Mouse (Mus musculus): ENCODE measurements at regions not wholly inside any gene's neighbourhood (a gene's known extent, or its start where the extent isn't known, plus 50 kb on each side); places are given as distances from the start of the nearest gene placed in this dataset.

GRCm38 (mm10) chr2:83258613-83259012, 315.2 kb downstream of the Fsip2 start:
- no peaks in the 10 kb centered on the region for H3K36me3 ChIP-seq (replicated peaks in 1 of 2; ENCODE audit: control insufficient read depth in 1 of 2, insufficient read depth in 1 of 2, low read length in 1 of 2)
- in situ Hi-C loops (cut with MboI; ENCODE audit: low pct_ligation_motif_present, low pct_unique_long_range_greater_than_20kb, low sequenced_read_pairs) (no loop called here), dilution Hi-C loops (cut with MboI; ENCODE audit: extremely low pct_ligation_motif_present, extremely low pct_unique_long_range_greater_than_20kb, low sequenced_read_pairs) (no loop called here)
- TF ChIP-seq SMC3 (IDR thresholded peaks at IDR 0.05; ENCODE audit: low read depth, low read length) (no peak), KAT2A (IDR thresholded peaks at IDR 0.05; ENCODE audit: insufficient replicate concordance, low read length) (no peak), POLR2A (IDR thresholded peaks at IDR 0.05; ENCODE audit: low read depth, low read length) (no peak), TCF12 (IDR thresholded peaks at IDR 0.05; ENCODE audit: low read depth, low read length) (no peak), ELF1 (IDR thresholded peaks at IDR 0.05; ENCODE audit: low read depth, low read length) (no peak), JUN (IDR thresholded peaks at IDR 0.05; ENCODE audit: insufficient read depth, low read depth, low read length) (no peak), GABPA (IDR thresholded peaks at IDR 0.05; ENCODE audit: insufficient replicate concordance, low read depth, low read length) (no peak), USF2 (conservative IDR thresholded peaks at IDR 0.05; ENCODE audit: low read depth, low read length) (no peak), MAZ (IDR thresholded peaks at IDR 0.05; ENCODE audit: low read depth, low read length) (no peak), CHD2 (IDR thresholded peaks at IDR 0.05; ENCODE audit: low read length) (no peak)
- H3K9me3 ChIP-seq (replicated peaks; ENCODE audit: low read length), result no peaks in the 10 kb centered on the region
- no peak overlapping the region for H3K4me2 ChIP-seq (ENCODE audit: insufficient read depth, low read depth, poor library complexity, severe bottlenecking)
- no peaks in the 10 kb centered on the region for H3K79me2 ChIP-seq (replicated peaks; ENCODE audit: control insufficient read depth, extremely low read depth, insufficient read depth, poor library complexity, severe bottlenecking)
- no peak overlapping the region for H3K27ac ChIP-seq (ENCODE audit: insufficient read depth, low read depth)
- H3K9ac ChIP-seq (ENCODE audit: insufficient read depth, low read depth), result no peak overlapping the region
- no peaks in the 10 kb centered on the region for H3K4me1 ChIP-seq (ENCODE audit: control insufficient read depth in 1 of 2, insufficient read depth in 2 of 2)
- no peak for DNase-seq (ENCODE audit: extremely low read depth)
- H3K4me3 ChIP-seq (replicated peaks in 1 of 3; ENCODE audit: low read depth in 2 of 3, low read length in 2 of 3, poor library complexity in 1 of 3), result no peak overlapping the region
- H3K27me3 ChIP-seq (replicated peaks), result no peaks in the 10 kb centered on the region

DNA sequence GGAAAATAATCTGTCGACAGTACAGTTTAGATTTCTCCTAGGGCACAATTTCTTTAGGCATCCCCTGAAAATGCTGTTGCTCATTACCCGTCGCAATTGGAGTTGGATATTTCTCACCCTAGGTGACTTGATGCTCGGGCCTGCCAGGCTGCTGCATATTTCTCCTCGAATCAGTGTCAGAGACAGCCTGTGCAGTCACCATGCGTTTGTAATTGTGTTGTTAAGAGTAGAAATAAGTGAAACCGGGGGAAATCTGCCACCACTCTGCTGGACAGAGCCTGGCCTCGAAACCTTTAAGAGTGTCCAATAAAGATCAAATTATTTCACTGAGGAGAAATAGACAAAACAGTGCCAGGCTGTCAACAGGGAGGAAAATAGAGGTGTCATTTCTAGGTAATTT, 340.7 kb upstream of the Zc3h15 start:
- no peaks in the 10 kb centered on the region for H3K27me3 ChIP-seq (replicated peaks)
- dilution Hi-C loops (cut with MboI; ENCODE audit: extremely low pct_ligation_motif_present, extremely low pct_unique_long_range_greater_than_20kb, low sequenced_read_pairs), result no loop called here

More for the DNA sequence above, 340.7 kb upstream of the Zc3h15 start:
- H3K79me2 ChIP-seq (replicated peaks; ENCODE audit: control insufficient read depth, extremely low read depth, insufficient read depth, poor library complexity, severe bottlenecking), result no peaks in the 10 kb centered on the region
- H3K9me3 ChIP-seq (replicated peaks; ENCODE audit: low read length), result no peaks in the 10 kb centered on the region
- H3K4me1 ChIP-seq (ENCODE audit: control insufficient read depth in 1 of 2, insufficient read depth in 2 of 2), result no peaks in the 10 kb centered on the region
- no peak overlapping the region for H3K9ac ChIP-seq (ENCODE audit: insufficient read depth, low read depth)
- in situ Hi-C loops (cut with MboI; ENCODE audit: low pct_ligation_motif_present, low pct_unique_long_range_greater_than_20kb, low sequenced_read_pairs), result no loop called here
- no peak for DNase-seq (ENCODE audit: extremely low read depth)
- H3K27ac ChIP-seq (ENCODE audit: insufficient read depth, low read depth), result no peak overlapping the region
- no peaks in the 10 kb centered on the region for H3K36me3 ChIP-seq (replicated peaks in 1 of 2; ENCODE audit: control insufficient read depth in 1 of 2, insufficient read depth in 1 of 2, low read length in 1 of 2)
- no peak for TF ChIP-seq RCOR1 (conservative IDR thresholded peaks at IDR 0.05; ENCODE audit: low read depth, low read length)
- no peak for TF ChIP-seq KAT2A (IDR thresholded peaks at IDR 0.05; ENCODE audit: insufficient replicate concordance, low read length)
- no peak for TF ChIP-seq PAX5 (IDR thresholded peaks at IDR 0.05; ENCODE audit: low read length)
- TF ChIP-seq POLR2AphosphoS2 (IDR thresholded peaks at IDR 0.05; ENCODE audit: low read depth, low read length), result no peak
- TF ChIP-seq MAX (IDR thresholded peaks at IDR 0.05; ENCODE audit: low read length), result no peak
- TF ChIP-seq ELF1 (IDR thresholded peaks at IDR 0.05; ENCODE audit: low read depth, low read length), result no peak
- no peak for TF ChIP-seq ETS1 (conservative IDR thresholded peaks at IDR 0.05; ENCODE audit: low read depth, low read length)
- no peak for TF ChIP-seq MEF2A (IDR thresholded peaks at IDR 0.05; ENCODE audit: borderline replicate concordance, low read depth, low read length)
- TF ChIP-seq GABPA (IDR thresholded peaks at IDR 0.05; ENCODE audit: insufficient replicate concordance, low read depth, low read length), result no peak
- no peak for TF ChIP-seq CTCF (conservative IDR thresholded peaks at IDR 0.05 in 1 of 2, IDR thresholded peaks at IDR 0.05 in 1 of 2; ENCODE audit: low read depth in 2 of 2, low read length in 2 of 2)
- TF ChIP-seq SIN3A (IDR thresholded peaks at IDR 0.05; ENCODE audit: low read length), result no peak
- TF ChIP-seq CHD1 (IDR thresholded peaks at IDR 0.05; ENCODE audit: low read depth, low read length), result no peak
- TF ChIP-seq MYC (IDR thresholded peaks at IDR 0.05; ENCODE audit: low read depth, low read length), result no peak
- no peak for TF ChIP-seq USF1 (IDR thresholded peaks at IDR 0.05; ENCODE audit: low read depth, low read length)
- TF ChIP-seq BHLHE40 (IDR thresholded peaks at IDR 0.05; ENCODE audit: low read depth, low read length), result no peak
- H3K4me3 ChIP-seq (replicated peaks in 1 of 3; ENCODE audit: low read depth in 2 of 3, low read length in 2 of 3, poor library complexity in 1 of 3), result no peak overlapping the region
- no peak overlapping the region for H3K4me2 ChIP-seq (ENCODE audit: insufficient read depth, low read depth, poor library complexity, severe bottlenecking)

Data from CH12.LX (cell line).